Mouse (Mus musculus) right cerebral cortex, postnatal 25 days (tissue): ENCODE data around the gene Skida1.

Experiments
- DNase-seq: peaks from one replicate; pipeline ENCODE4 v3.0.0; 2022

The Skida1 gene

GRCm38 (mm10) chr2:18055016-18055928 is 6.4 kb upstream of the Skida1 start, which contains the start of gene Mllt10:
TSS of gene Mllt10 (plus strand) at chr2:18055237.
- DNase-seq, result no peak

GRCm38 (mm10) chr2:18053951-18054530 is 5.2 kb upstream of the Skida1 start:
- DNase-seq, result no peak

- DNase-seq, result no peak
Observed at GRCm38 (mm10) chr2:18053243-18053950, 4.5 kb upstream of the Skida1 start.

GRCm38 (mm10) chr2:18052581-18052980 is 3.7 kb upstream of the Skida1 start:
- no peak for DNase-seq

- DNase-seq, result no peak
Observed at GRCm38 (mm10) chr2:18051831-18052170, 3.0 kb upstream of the Skida1 start.

- DNase-seq, result no peak
Observed at GRCm38 (mm10) chr2:18051026-18051830, 2.4 kb upstream of the Skida1 start.

- no peak for DNase-seq
Observed at GRCm38 (mm10) chr2:18050541-18050985, 1.7 kb upstream of the Skida1 start.

- DNase-seq, result no peak
Observed at GRCm38 (mm10) chr2:18050018-18050417, 1.2 kb upstream of the Skida1 start.

- no peak for DNase-seq
Observed at GRCm38 (mm10) chr2:18049279-18049821, 499 bp upstream of the Skida1 start.

- peak; percentile 84 for DNase-seq
Observed at GRCm38 (mm10) chr2:18047646-18048452, 1.0 kb downstream of the Skida1 start.

GRCm38 (mm10) chr2:18046758-18047645 is 1.8 kb downstream of the Skida1 start:
- peak; percentile 67 for DNase-seq

GRCm38 (mm10) chr2:18046186-18046585 is 2.7 kb downstream of the Skida1 start:
- no peak for DNase-seq

GRCm38 (mm10) chr2:18045781-18046181 is 3.1 kb downstream of the Skida1 start:
- DNase-seq, result no peak

GRCm38 (mm10) chr2:18045143-18045780 is 3.6 kb downstream of the Skida1 start:
- no peak for DNase-seq

- DNase-seq, result no peak
Observed at GRCm38 (mm10) chr2:18041199-18041885, 7.5 kb downstream of the Skida1 start.

- DNase-seq, result no peak
Observed at GRCm38 (mm10) chr2:18040347-18041160, 8.3 kb downstream of the Skida1 start.

- no peak for DNase-seq
Observed at GRCm38 (mm10) chr2:18039566-18040290, 9.1 kb downstream of the Skida1 start.
